Mouse (Mus musculus) CH12.LX (cell line): ENCODE data around the gene Polr3b. TPM values are rescaled to one million over a fixed set of nuclear protein-coding genes. Genes with fewer than 3 reads are reported as not detected.

Experiments
- DNase-seq: peaks from one replicate; pipeline ENCODE4 v3.0.0-alpha.2; 2013; ENCODE audit errors: extremely low read depth
- H3K27ac ChIP-seq: 2 replicates; pipeline ENCODE4 v1.5.1; 2012; ENCODE audit warnings: low read depth, mild to moderate bottlenecking, control low read depth, moderate library complexity; ENCODE audit not compliant: insufficient read depth
- H3K27me3 ChIP-seq: replicated peaks from 2 replicates; pipeline ENCODE3; 2012; ENCODE audit warnings: inconsistent platforms
- H3K36me3 ChIP-seq, 2 experiments: replicated peaks in 1 of 2; 2 replicates each; pipeline versions ENCODE3 to v1.6.1; 2012; ENCODE audit warnings: inconsistent platforms in 1 of 2, low read length in 1 of 2, mild to moderate bottlenecking in 1 of 2, mixed read lengths in 1 of 2, moderate library complexity in 1 of 2; ENCODE audit not compliant: control insufficient read depth in 1 of 2, insufficient read depth in 1 of 2
- H3K4me1 ChIP-seq, 2 experiments: 2 replicates each; pipeline ENCODE4 v1.6.1; 2012; ENCODE audit warnings: inconsistent platforms in 1 of 2, moderate library complexity in 1 of 2; ENCODE audit not compliant: insufficient read depth in 2 of 2, control insufficient read depth in 1 of 2
- H3K4me2 ChIP-seq: 2 replicates; pipeline ENCODE4 v1.6.1; 2012; ENCODE audit warnings: low read depth, mild to moderate bottlenecking, control low read depth; ENCODE audit not compliant: poor library complexity, insufficient read depth, severe bottlenecking
- H3K4me3 ChIP-seq, 3 experiments: fragments of 150-350 bp in 1 of 3; sonication (generic) in 1 of 3; replicated peaks in 1 of 3; 2 replicates each; pipeline versions ENCODE3 to v1.5.1; 2011 to 2012; ENCODE audit warnings: low read depth in 2 of 3, low read length in 2 of 3, mild to moderate bottlenecking in 2 of 3, moderate library complexity in 2 of 3, control low read depth in 1 of 3, improper control_type of control experiment in 1 of 3, inconsistent platforms in 1 of 3, mixed read lengths in 1 of 3; ENCODE audit not compliant: poor library complexity in 1 of 3
- H3K79me2 ChIP-seq: replicated peaks from 2 replicates; pipeline ENCODE4 v1.6.1; 2012; ENCODE audit warnings: mild to moderate bottlenecking, moderate library complexity; ENCODE audit not compliant: control insufficient read depth, poor library complexity, insufficient read depth, severe bottlenecking; ENCODE audit errors: extremely low read depth
- H3K9ac ChIP-seq: 2 replicates; pipeline ENCODE4 v1.6.1; 2012; ENCODE audit warnings: low read depth, mild to moderate bottlenecking, control low read depth, moderate library complexity; ENCODE audit not compliant: insufficient read depth
- H3K9me3 ChIP-seq: replicated peaks from 2 replicates; pipeline ENCODE3; 2012; ENCODE audit warnings: low read length, inconsistent platforms, mixed read lengths
- BHLHE40 ChIP-seq: IDR thresholded peaks from 2 replicates; pipeline ENCODE4 v1.6.1; 2011; ENCODE audit warnings: mild to moderate bottlenecking, low read depth, low read length, improper control_type of control experiment
- CHD1 ChIP-seq: IDR thresholded peaks from 2 replicates; pipeline ENCODE4 v1.6.1; 2012; ENCODE audit warnings: low read depth, low read length, improper control_type of control experiment, inconsistent platforms
- GABPA ChIP-seq: IDR thresholded peaks from 2 replicates; pipeline ENCODE4 v1.6.1; 2012; ENCODE audit warnings: low read depth, low read length, improper control_type of control experiment, inconsistent platforms; ENCODE audit not compliant: insufficient replicate concordance
- IRF4 ChIP-seq: IDR thresholded peaks from 2 replicates; pipeline ENCODE4 v1.6.1; 2014; ENCODE audit warnings: low read depth, mild to moderate bottlenecking, inconsistent platforms, low read length, improper control_type of control experiment
- JUN ChIP-seq: IDR thresholded peaks from 2 replicates; pipeline ENCODE4 v1.6.1; 2011; ENCODE audit warnings: low read depth, mild to moderate bottlenecking, low read length, improper control_type of control experiment, moderate library complexity; ENCODE audit not compliant: insufficient read depth
- JUND ChIP-seq: conservative IDR thresholded peaks from 2 replicates; pipeline ENCODE4 v1.6.1; 2011; ENCODE audit warnings: low read depth, low read length, improper control_type of control experiment
- KAT2A ChIP-seq: IDR thresholded peaks from 2 replicates; pipeline ENCODE4 v1.6.1; 2012; ENCODE audit warnings: low read length, improper control_type of control experiment, inconsistent platforms; ENCODE audit not compliant: insufficient replicate concordance
- MAZ ChIP-seq: IDR thresholded peaks from 2 replicates; pipeline ENCODE4 v1.6.1; 2012; ENCODE audit warnings: low read depth, mild to moderate bottlenecking, inconsistent platforms, low read length, improper control_type of control experiment, moderate library complexity
- MEF2A ChIP-seq: IDR thresholded peaks from 2 replicates; pipeline ENCODE4 v1.6.1; 2014; ENCODE audit warnings: low read depth, mild to moderate bottlenecking, inconsistent platforms, low read length, improper control_type of control experiment, borderline replicate concordance
- NELFE ChIP-seq: IDR thresholded peaks from 2 replicates; pipeline ENCODE4 v1.6.1; 2011; ENCODE audit warnings: low read depth, low read length, improper control_type of control experiment
- PAX5 ChIP-seq: IDR thresholded peaks from 2 replicates; pipeline ENCODE4 v1.6.1; 2012; ENCODE audit warnings: low read length, inconsistent platforms, mixed read lengths
- POLR2A ChIP-seq: IDR thresholded peaks from 2 replicates; pipeline ENCODE4 v1.6.1; 2011; ENCODE audit warnings: low read depth, mild to moderate bottlenecking, improper control_type of control experiment, low read length
- POLR2AphosphoS2 ChIP-seq: IDR thresholded peaks from 2 replicates; pipeline ENCODE4 v1.6.1; 2011; ENCODE audit warnings: low read depth, low read length, improper control_type of control experiment
- RAD21 ChIP-seq: IDR thresholded peaks from 2 replicates; pipeline ENCODE4 v1.6.1; 2011; ENCODE audit warnings: low read depth, mild to moderate bottlenecking, low read length, improper control_type of control experiment, moderate library complexity
- RCOR1 ChIP-seq: conservative IDR thresholded peaks from 2 replicates; pipeline ENCODE4 v1.6.1; 2012; ENCODE audit warnings: low read depth, mild to moderate bottlenecking, inconsistent platforms, low read length, improper control_type of control experiment
- SIN3A ChIP-seq: IDR thresholded peaks from 2 replicates; pipeline ENCODE4 v1.6.1; 2012; ENCODE audit warnings: low read length, improper control_type of control experiment, inconsistent platforms
- SMC3 ChIP-seq: IDR thresholded peaks from 2 replicates; pipeline ENCODE4 v1.6.1; 2011; ENCODE audit warnings: low read depth, low read length, improper control_type of control experiment
- TCF12 ChIP-seq: IDR thresholded peaks from 2 replicates; pipeline ENCODE4 v1.6.1; 2014; ENCODE audit warnings: low read depth, mild to moderate bottlenecking, inconsistent platforms, low read length, improper control_type of control experiment
- USF1 ChIP-seq: IDR thresholded peaks from 2 replicates; pipeline ENCODE4 v1.6.1; 2014; ENCODE audit warnings: low read depth, mild to moderate bottlenecking, inconsistent platforms, low read length, improper control_type of control experiment
- ZC3H11A ChIP-seq: IDR thresholded peaks from 2 replicates; pipeline ENCODE4 v1.6.1; 2012; ENCODE audit warnings: low read depth, mild to moderate bottlenecking, inconsistent platforms, low read length, improper control_type of control experiment
- ZKSCAN1 ChIP-seq: IDR thresholded peaks from 2 replicates; pipeline ENCODE4 v1.6.1; 2012; ENCODE audit warnings: low read depth, inconsistent platforms, low read length, improper control_type of control experiment, borderline replicate concordance
- dilution Hi-C: fragments of 300-500 bp; cut with MboI; formaldehyde crosslinking; loops from 2 replicates; pipeline ENCODE4 v1.14.3; 2020; ENCODE audit warnings: low sequenced_read_pairs; ENCODE audit not compliant: extremely low pct_unique_long_range_greater_than_20kb, extremely low pct_ligation_motif_present
- in situ Hi-C: fragments of 300-500 bp; cut with MboI; formaldehyde crosslinking; loops from 3 replicates; pipeline ENCODE4 v1.14.3; 2019; ENCODE audit warnings: low sequenced_read_pairs, low pct_ligation_motif_present, low pct_unique_long_range_greater_than_20kb, mixed read lengths
- polyA plus RNA-seq: library from polyadenylated mRNA; unstranded; fragments of >175 nt; gene quantifications from 2 replicates; pipeline ENCODE4 v1.2.1, GENCODE M21; 2012; ENCODE audit warnings: low read depth; ENCODE audit not compliant: insufficient read length
- total RNA-seq, 2 experiments: library from RNA; depleted of rRNA; stranded (reverse); fragments of 300-350 nt in 1 of 2; fragments of >200 nt in 1 of 2; gene quantifications; 2 replicates each; pipeline ENCODE4 v1.2.3; 2012 to 2014

The Polr3b gene
- total and polyA plus RNA-seq, 3 experiments: 13.0 to 20.8 (median 16.3) TPM

DNA sequence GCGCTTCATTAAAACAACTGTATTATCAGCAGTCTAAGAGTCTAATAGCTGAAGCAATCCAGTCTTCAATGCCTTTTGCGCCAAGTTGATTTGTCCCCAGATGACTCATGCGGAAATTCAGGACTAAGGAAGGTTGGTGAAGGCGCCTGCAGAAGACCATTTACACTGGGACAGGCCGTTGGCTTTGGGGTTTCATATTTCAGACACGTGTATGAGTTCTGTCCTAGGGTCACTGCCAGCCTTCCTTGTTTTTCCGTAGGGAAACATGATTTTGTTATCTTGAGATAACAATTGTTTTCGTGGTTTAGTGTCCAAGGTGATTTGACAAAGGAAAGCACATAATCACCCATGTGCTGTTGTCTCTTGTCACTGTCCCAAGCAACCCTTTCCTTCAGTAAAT is 40.9 kb upstream of the Polr3b start:
- H3K36me3 ChIP-seq: peaks cover 0 to 2% of the 10 kb centered on the region in 2 experiments
- no peak overlapping the region for H3K27ac ChIP-seq
- H3K9ac ChIP-seq: no peak overlapping the region
- dilution Hi-C loops: no loop called here
- H3K9me3 ChIP-seq: peaks cover 7% of the 10 kb centered on the region
- DNase-seq: no peak
- peaks cover 4% of the 10 kb centered on the region for H3K27me3 ChIP-seq
- in situ Hi-C loops: no loop called here
- TF ChIP-seq ZKSCAN1: no peak
- no peak for TF ChIP-seq SMC3
- no peak for TF ChIP-seq JUND
- TF ChIP-seq USF1: no peak
- TF ChIP-seq CHD1: no peak
- TF ChIP-seq BHLHE40: no peak
- no peak for TF ChIP-seq IRF4
- no peak for TF ChIP-seq TCF12
- no peak overlapping the region for H3K4me2 ChIP-seq
- H3K4me1 ChIP-seq: peaks cover 6 to 7% of the 10 kb centered on the region in 2 experiments
- H3K79me2 ChIP-seq: no peaks in the 10 kb centered on the region
- H3K4me3 ChIP-seq: no peak overlapping the region

DNA sequence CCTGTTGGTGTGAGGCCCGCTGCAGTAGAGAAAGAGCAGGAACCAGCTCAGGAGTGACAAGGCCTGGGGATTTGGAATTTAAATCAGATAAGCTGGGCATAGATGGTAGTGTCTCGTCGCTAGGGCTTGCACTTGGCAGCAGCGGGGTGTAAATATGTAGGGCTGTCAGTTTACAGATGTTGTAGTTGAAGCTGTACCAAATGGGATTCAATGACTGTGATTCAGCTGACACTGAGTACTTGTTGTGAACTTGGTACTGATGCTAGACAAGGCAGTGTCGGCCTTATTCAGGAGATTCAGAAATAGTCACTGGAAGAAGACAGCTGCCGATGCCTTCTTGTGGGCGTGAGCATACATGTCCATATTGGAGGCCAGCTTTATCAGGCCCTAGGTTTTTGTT is 39.9 kb upstream of the Polr3b start:
- H3K9ac ChIP-seq: no peak overlapping the region
- no peak overlapping the region for H3K4me2 ChIP-seq
- peaks cover 6 to 7% of the 10 kb centered on the region in 2 experiments for H3K4me1 ChIP-seq
- H3K9me3 ChIP-seq: peaks cover 7% of the 10 kb centered on the region
- no peaks in the 10 kb centered on the region for H3K79me2 ChIP-seq
- TF ChIP-seq RAD21 (no peak), SMC3 (no peak), MEF2A (no peak), POLR2AphosphoS2 (no peak), NELFE (no peak), ZC3H11A (no peak), POLR2A (no peak), USF1 (no peak), MAZ (no peak), JUN (no peak), KAT2A (no peak), GABPA (no peak), RCOR1 (no peak), PAX5 (no peak), SIN3A (no peak)
- no peak overlapping the region for H3K27ac ChIP-seq
- dilution Hi-C loops (no loop called here), in situ Hi-C loops (no loop called here)
- no peak for DNase-seq
- peaks cover 4% of the 10 kb centered on the region for H3K27me3 ChIP-seq
- H3K36me3 ChIP-seq: peaks cover 0 to 2% of the 10 kb centered on the region in 2 experiments
- no peak overlapping the region for H3K4me3 ChIP-seq
